Mouse (Mus musculus): Measurements from ENCODE around the gene Kcnh4.

The Kcnh4 gene

DNA sequence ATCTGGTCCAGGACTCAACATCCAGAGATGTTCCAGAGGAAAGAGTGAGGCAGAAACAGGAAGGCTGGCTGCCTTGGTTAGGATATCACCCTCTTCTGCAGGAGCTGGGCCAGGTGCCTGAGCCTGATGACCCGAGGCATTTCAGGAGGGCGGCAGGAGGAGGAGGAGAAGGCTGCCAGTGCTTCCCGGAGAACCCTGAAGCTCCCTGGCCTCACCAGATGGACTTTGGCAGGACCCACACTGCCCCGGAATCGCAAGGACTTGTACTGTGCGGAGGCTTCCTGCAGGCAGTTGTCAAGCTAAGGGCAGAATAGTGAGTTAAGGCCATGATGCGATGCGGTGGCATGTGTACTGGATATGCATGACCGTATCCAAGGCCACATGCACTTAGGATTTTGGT is 7.0 kb upstream of the Kcnh4 start:
- no peak for DNase-seq (ENCODE audit: low spot score)

DNA sequence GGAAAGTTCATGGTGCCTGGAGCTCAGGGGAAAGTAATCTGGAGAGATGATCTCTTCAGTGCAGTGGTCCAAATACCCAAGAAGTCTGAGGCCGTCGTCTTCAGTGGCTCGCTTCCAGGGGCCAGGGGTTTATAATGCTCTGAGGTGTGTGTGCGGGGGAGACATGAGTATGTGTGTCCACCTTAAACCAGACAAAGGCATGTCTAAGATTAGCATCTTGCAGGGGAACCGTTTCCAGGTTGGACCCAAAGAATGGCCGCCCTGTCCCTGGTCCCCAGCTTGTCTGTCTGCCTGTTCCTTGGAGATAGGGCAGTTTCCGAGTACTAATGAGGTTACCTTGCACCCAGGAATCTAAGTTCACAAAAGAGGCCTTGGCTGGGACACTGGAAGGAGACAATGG is 3.1 kb upstream of the Kcnh4 start, which contains the start of gene Hcrt:
Gene Hcrt, minus strand, starts transcription at position 101 of the 400 bp plus-strand sequence.
- DNase-seq (ENCODE audit: low spot score), result no peak

- peak; percentile 78 for DNase-seq (ENCODE audit: low spot score)
Observed at GRCm38 (mm10) chr11:100761547-100762045, 1.9 kb upstream of the Kcnh4 start.

- DNase-seq (ENCODE audit: low spot score), result peak; percentile 52
Observed at GRCm38 (mm10) chr11:100758707-100759610, 783 bp downstream of the Kcnh4 start.

- DNase-seq (ENCODE audit: low spot score), result no peak
Observed at GRCm38 (mm10) chr11:100757566-100757965, 2.2 kb downstream of the Kcnh4 start.

DNA sequence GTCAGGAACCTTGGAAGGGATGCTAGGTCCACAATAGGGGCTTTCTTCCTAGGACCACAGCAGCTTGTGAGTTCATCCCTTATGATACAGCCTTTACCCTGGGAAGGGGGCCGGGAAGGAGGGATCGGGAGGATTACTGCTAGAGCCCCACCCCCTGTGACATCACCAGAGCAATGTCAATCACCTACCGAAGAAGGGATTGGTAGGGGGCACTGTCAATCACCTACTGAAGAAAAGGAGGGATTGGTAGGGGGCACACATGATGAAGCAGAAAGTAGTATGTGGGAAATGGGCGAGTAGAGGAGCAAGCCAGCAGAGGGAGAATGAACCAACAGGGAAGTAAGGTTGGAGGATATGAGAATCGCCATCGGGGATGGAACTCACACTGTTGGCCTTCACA is 3.3 kb downstream of the Kcnh4 start:
- DNase-seq (ENCODE audit: low spot score), result no peak

GRCm38 (mm10) chr11:100754693-100755057 is 5.1 kb downstream of the Kcnh4 start:
- no peak for DNase-seq (ENCODE audit: low spot score)

DNA sequence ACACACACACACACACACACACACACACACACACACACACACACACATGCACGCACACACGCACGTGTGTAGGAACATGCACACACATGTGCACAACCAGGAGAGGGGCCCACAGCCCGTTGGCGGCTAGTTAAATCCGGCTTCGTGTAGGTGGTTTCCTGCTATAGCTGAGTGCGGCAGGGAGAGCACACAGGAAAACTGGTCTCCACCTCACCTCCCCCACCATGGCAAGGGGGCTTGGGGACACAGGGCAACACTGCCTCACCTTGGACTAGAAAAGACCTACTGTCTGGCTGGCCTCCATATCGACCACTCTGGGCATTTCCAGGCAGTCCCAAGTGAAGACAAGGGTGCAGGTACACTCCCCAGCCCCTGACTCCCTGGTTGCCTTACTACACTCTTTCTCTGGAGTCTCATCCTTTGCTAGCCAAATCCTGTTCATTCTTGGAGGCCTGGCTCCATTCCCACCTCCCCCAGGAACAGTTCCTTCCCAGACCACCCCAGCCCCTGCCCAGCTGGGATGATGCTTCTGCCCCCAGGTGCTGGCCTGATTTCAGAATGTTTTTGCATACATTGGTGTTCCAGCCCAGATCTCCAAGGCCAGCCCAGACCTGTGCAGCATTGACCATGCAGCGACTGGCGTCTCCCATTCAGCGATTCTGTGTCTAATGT is 5.6 kb downstream of the Kcnh4 start:
- no peak for DNase-seq (ENCODE audit: low spot score)

DNA sequence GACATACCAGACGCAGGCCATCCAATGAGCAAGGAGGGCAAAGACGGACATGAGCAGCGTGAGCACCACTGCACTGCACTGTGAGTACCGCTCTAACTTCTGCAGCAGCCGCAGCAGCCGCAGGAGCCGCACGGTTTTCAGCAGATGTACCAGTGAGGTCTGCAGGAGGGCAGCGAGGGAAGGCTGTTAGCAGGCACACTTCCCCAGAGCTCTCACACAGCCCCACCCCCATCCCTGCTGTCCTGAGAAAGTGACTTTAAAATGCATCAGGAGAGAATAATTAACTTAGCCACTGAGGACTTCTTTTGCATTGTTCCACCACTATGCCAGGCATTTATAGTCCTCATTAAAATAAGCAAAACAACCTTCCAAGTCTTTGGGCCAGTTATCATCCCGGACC is 7.4 kb downstream of the Kcnh4 start:
- no peak for DNase-seq (ENCODE audit: low spot score)

DNA sequence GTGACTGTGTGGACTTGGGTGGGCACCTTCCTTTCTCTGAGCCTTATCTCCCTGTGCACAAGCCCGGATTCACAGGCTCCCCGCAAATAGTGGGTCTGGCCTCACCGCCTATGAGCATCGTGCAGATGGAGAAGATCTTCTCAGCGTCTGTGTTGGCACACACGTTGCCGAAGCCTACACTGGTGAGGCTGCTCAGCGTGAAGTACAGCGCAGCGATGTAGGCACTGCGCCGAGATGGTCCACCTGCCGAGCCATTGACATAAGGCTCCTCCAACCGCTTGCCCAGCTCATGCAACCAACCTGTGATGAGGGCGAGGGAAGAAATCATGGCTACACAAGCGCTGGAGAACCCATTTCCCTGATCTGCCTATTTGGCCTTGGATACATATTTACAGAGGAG is 9.6 kb downstream of the Kcnh4 start:
- DNase-seq (ENCODE audit: low spot score), result no peak

DNA sequence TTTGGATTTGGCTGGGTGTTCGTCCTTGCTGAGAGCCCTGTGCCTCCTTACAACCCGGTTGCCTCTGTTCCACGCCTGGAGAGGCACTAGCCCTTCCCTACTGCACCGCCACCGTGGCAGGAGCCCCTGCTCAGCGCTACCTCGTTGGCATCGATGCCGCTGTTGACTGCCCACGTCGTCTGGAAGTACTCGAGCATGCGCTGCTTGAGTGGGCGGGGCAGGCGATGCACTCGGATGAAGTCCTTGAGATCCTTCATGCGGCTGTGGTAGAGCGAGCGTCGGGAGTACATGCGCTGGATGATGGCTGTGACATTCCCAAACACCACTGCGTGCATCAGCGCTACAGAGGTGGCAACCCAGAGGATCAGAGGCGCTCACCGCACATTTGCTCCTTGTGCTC is 10.3 kb downstream of the Kcnh4 start:
- no peak for DNase-seq (ENCODE audit: low spot score)

GRCm38 (mm10) chr11:100748620-100749019 is 11.1 kb downstream of the Kcnh4 start:
- DNase-seq (ENCODE audit: low spot score), result no peak

DNA sequence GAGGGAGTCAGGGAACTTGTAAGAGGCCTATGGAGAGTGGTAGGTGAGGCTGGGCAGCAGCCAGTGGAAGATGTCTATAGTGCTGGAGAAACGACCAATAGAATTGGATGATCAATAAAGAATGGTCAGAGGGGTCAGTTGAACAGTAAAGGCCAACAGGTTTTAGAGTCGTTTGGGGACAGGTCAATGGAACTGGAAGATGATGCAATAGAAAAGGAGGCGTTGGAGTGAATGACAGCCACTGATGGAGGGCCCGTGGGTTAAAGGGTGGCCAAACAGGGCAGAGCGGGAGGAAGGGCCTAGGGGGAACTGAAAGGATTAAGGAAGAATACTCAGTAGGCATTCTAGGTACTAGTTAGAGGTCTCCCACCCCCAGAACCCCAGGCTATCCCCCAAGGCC is 12.6 kb downstream of the Kcnh4 start:
- no peak for DNase-seq (ENCODE audit: low spot score)

DNA sequence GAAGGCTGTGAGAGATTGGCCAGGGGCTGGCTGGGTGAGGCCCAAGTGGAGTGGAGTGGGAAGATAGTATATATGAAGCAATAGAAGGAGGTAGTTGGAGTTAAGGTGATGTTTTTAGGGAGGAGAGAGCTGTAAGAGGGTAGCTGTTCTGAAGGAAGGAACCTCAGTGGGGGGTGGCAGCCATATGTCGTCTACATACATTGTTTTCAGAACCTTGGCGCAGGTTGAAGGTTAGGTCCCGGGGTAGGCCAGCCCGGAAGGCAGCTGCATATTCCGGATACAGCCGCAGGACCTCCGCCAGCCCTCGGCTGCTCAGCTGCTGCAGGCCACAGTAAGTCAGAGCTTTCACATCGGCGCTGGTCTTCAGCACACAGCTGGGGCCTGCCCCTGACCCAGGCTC is 13.2 kb downstream of the Kcnh4 start:
- no peak for DNase-seq (ENCODE audit: low spot score)

GRCm38 (mm10) chr11:100745085-100745484 is 14.7 kb downstream of the Kcnh4 start:
- peak; percentile 54 for DNase-seq (ENCODE audit: low spot score)

DNA sequence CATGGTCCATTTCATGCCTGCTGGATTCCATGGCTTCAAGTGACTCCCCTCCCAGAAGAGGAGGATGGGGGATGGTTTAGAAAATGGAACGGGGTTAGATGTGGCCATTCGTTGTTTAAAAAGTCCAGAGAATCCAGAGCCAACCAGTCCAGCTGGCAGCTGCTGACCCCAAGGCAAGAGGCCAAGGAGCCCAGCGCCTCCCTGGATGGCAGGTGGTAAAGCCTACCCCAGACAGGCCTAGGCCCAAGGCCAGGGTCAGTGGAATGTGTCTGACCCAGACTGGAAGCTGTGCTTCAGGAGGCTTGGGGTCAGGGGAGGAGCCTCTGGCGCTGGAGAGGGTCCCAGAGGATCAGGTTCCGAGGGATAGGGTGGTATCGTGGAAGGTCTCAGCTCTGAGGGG is 18.4 kb downstream of the Kcnh4 start:
- DNase-seq (ENCODE audit: low spot score), result no peak

DNA sequence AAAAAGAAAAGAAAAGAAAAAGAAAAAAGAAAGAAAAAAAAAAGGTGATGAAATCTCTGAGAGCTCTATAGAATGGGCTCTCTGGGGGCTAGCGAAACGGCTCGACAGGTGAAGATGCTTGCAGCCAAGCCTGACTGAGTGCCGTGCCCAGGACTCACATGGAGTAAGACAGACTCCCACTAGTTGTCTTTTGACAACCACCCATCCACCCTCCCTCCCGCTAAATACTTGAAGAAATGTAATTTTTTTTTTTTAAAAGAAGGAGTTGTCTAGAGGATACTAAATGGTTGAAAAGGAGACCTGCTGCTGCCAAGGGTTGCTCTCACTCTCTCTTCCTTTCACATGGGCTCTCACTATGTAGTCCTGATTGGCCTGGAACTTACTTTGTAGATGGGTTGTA is 21.0 kb downstream of the Kcnh4 start:
- no peak for DNase-seq (ENCODE audit: low spot score)

DNA sequence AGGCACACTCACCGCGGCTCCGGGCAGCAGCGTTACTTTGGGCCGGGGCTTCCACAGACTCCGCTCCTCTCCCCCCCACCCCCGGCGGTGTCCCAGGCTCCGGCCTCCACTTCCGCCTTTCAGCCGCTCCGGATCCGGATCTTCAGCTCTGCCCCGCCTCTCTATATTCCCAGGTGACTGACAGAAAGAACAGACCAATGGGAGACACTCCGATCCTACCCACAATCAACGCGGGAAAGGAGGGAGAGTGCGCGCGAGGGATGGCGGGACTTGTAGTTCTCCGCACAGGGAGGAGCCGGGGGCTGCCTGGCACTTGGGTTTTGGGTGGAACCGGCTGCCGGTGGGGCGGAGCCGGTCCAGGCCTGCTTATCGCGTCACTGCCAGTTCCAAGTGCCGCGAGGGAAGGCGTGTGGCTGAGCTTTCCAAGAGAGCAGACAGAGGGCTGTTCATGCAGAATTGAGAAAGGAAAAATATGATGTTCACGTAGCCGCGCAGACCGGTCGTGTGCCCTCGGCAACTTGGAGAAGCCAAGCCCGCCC is 21.6 kb downstream of the Kcnh4 start, which contains the start of gene Rab5c:
Gene Rab5c, minus strand, starts transcription at position 150 of the 539 bp plus-strand sequence.
- peak; percentile 100 for DNase-seq (ENCODE audit: low spot score)

- no peak for DNase-seq (ENCODE audit: low spot score)
Observed at GRCm38 (mm10) chr11:100737105-100737733, 22.5 kb downstream of the Kcnh4 start.

DNA sequence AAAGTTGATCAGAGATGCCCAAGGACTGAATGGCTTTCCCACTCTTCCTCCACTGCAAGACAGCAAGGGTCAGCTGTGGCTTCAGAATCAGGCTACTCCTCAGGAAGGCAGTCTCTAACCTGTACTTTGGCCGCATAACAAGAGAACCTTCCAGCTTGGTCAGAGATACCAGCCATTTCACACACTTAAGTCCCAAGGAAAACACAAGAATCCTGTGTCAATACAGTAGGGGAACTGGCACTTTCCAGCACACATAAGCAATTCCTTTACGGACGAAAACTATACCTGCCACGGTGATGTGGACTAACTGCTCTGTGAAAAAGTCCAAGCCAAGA is 23.0 kb downstream of the Kcnh4 start:
- DNase-seq (ENCODE audit: low spot score), result no peak

GRCm38 (mm10) chr11:100735954-100736745 is 23.6 kb downstream of the Kcnh4 start:
- DNase-seq (ENCODE audit: low spot score), result peak; percentile 15
